Mouse (Mus musculus): ENCODE data around the gene Scaf4. TPM values are rescaled to one million over a fixed set of nuclear protein-coding genes. Genes with fewer than 3 reads are reported as not detected.
"Not testable (repeated sequence)": the region's sequence is repeated elsewhere in the genome, so short reads cannot be mapped to it uniquely, and the experiment has no call there.

Gene Scaf4
- polyA plus RNA-seq, 1 experiment from 2014 or later, result 10.1 TPM

DNA sequence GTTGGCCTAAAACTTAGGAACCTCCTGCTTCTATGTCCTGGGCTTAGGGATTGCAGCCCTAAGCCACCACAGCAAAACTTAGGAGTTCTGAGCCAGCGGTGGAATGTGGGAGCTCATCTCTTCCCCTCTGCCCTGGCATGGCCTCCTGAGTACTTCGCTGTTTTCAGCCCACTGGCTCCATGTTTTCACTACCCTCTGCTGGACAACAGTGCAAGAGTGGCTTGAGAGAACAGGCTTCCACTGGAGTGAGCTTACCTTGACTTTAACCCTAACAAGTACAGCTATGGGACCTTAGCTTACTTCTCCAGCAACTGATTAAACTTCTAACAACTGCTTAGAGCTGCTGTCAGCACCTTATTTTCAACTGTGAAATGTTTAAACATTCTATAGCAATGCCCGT, 49.1 kb downstream of the Scaf4 start:
- Histone ChIP-seq H3K27me3 (no peaks in the 10 kb centered on the region), H3K4me2 (no peak overlapping the region), H3K27ac (replicated peaks) (no peak overlapping the region), H3K36me3 (replicated peaks) (peaks cover 28% of the 10 kb centered on the region), H3K4me3 (replicated peaks) (no peak overlapping the region), H3K9ac (no peak overlapping the region), H3K9me3 (replicated peaks) (no peaks in the 10 kb centered on the region), H3K4me1 (replicated peaks) (peaks cover 9% of the 10 kb centered on the region; the same call in 1 of the 2 replicates)
- ATAC-seq (ENCODE audit: insufficient read depth), result no peak
- WGBS (ENCODE audit: insufficient replicate concordance), result 83% methylated on average over 3 of the region's 3 CpGs

DNA sequence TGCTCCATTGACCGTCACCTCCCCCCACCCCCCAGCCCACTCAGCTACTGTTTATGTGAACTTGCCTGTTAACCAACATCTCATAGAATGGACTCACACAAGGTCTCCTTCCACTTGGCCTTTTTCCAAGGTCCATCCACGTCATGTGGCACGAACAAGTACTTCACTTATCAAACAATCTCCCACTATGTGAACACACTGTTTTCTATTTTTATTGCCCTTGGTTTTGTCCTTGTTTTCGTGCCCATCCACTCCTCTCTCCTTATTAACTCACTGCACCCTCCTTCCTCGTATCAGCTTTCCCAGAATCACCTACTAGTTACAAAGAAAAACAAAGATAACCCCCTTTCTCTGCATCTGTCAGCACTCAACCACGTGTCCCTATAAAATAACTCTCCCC, 49.7 kb downstream of the Scaf4 start:
- WGBS (ENCODE audit: insufficient replicate concordance), result 50% methylated on average over 6 of the region's 6 CpGs
- Histone ChIP-seq H3K4me1 (replicated peaks) (peaks cover 9% of the 10 kb centered on the region; the same call in 1 of the 2 replicates), H3K27ac (replicated peaks) (no peak overlapping the region), H3K9ac (no peak overlapping the region), H3K27me3 (no peaks in the 10 kb centered on the region), H3K4me3 (replicated peaks) (no peak overlapping the region), H3K36me3 (replicated peaks) (peaks cover 28% of the 10 kb centered on the region), H3K4me2 (no peak overlapping the region), H3K9me3 (replicated peaks) (no peaks in the 10 kb centered on the region)
- ATAC-seq (ENCODE audit: insufficient read depth), result no peak

DNA sequence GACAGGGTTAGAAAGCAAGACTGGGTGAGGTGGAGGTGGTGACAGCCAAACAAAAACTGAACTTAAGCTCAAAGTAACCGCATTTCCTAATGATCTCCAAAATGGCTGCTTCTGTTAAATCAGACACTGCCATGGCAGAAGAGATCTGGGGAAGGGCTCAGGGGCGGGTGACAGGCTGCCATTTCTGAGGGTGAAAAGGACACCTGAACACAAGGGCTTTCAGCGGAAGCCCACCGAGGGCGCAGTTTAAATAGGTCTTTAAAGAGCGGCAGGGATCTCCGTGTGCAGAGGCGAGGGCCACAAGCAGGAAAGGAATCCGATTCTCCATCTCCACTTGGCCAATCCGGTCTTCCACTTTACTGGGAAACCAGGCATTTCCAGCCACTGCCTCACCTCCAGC, 50.6 kb downstream of the Scaf4 start:
- H3K27me3 ChIP-seq, result no peaks in the 10 kb centered on the region
- no peak overlapping the region for H3K4me3 ChIP-seq (replicated peaks)
- no peaks in the 10 kb centered on the region for H3K9me3 ChIP-seq (replicated peaks)
- WGBS (ENCODE audit: insufficient replicate concordance), result 83% methylated on average over 10 of the region's 10 CpGs
- H3K4me1 ChIP-seq (replicated peaks), result peaks cover 9% of the 10 kb centered on the region; the same call in 1 of the 2 replicates
- peaks cover 25% of the 10 kb centered on the region for H3K36me3 ChIP-seq (replicated peaks)
- no peak overlapping the region for H3K9ac ChIP-seq
- no peak for ATAC-seq (ENCODE audit: insufficient read depth)
- H3K4me2 ChIP-seq, result no peak overlapping the region
- no peak overlapping the region for H3K27ac ChIP-seq (replicated peaks)

DNA sequence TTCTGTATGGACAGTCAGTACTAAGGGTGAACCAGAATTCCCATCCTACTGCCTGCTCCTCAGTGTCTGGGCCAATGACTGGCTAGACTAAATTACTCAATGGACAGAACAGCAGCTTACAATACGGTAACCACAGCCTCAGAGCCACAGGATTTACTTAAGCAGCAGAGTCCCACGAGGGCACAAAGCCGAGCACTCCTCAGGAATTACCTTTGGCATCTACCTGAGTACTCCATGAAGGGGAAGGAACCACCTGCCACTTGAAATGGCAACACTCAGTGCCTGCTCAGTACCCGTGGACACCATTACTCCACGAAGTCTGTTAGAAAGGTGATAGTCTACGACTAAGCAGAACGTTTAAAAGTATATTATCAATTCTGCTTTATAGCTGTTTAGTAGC, 53.0 kb downstream of the Scaf4 start:
- no peak for ATAC-seq (ENCODE audit: insufficient read depth)
- H3K27ac ChIP-seq (replicated peaks), result no peak overlapping the region
- WGBS (ENCODE audit: insufficient replicate concordance), result 81% methylated on average over 7 of the region's 7 CpGs

DNA sequence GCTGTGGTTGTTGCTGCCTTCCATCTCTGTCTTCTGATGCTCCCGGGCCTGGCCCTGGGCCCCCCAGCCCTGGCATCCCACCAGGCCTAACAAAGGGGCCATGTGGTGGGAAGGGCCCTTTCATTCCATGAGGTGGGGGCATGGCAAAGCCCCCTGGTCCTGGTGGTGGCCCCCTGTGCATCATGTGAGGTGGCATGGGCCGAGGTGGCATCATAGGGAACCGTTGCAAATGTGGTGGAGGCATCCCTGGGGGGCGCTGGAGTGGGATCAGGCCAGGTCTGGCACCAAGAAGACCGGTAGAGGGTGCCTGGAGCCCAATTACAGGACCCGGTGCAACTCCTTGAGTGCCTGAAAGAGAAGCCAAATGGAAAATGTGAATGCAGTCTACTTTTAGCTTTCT, 54.4 kb downstream of the Scaf4 start:
- no peak overlapping the region for H3K9ac ChIP-seq
- H3K4me2 ChIP-seq, result no peak overlapping the region
- H3K9me3 ChIP-seq (replicated peaks), result no peaks in the 10 kb centered on the region
- H3K27ac ChIP-seq (replicated peaks), result no peak overlapping the region
- H3K4me1 ChIP-seq (replicated peaks), result peaks cover 5% of the 10 kb centered on the region; the same call in 1 of the 2 replicates
- WGBS (ENCODE audit: insufficient replicate concordance), result 77% methylated on average over 6 of the region's 6 CpGs
- H3K36me3 ChIP-seq (replicated peaks), result peaks cover 51% of the 10 kb centered on the region
- ATAC-seq (ENCODE audit: insufficient read depth), result no peak
- no peaks in the 10 kb centered on the region for H3K27me3 ChIP-seq
- H3K4me3 ChIP-seq (replicated peaks), result no peak overlapping the region

More for the DNA sequence above, 53.0 kb downstream of the Scaf4 start:
- H3K4me1 ChIP-seq (replicated peaks), result peaks cover 9% of the 10 kb centered on the region; the same call in 1 of the 2 replicates
- no peak overlapping the region for H3K4me2 ChIP-seq
- H3K9me3 ChIP-seq (replicated peaks), result no peaks in the 10 kb centered on the region
- peaks cover 37% of the 10 kb centered on the region for H3K36me3 ChIP-seq (replicated peaks)
- H3K9ac ChIP-seq, result no peak overlapping the region
- H3K4me3 ChIP-seq (replicated peaks), result no peak overlapping the region
- no peaks in the 10 kb centered on the region for H3K27me3 ChIP-seq

DNA sequence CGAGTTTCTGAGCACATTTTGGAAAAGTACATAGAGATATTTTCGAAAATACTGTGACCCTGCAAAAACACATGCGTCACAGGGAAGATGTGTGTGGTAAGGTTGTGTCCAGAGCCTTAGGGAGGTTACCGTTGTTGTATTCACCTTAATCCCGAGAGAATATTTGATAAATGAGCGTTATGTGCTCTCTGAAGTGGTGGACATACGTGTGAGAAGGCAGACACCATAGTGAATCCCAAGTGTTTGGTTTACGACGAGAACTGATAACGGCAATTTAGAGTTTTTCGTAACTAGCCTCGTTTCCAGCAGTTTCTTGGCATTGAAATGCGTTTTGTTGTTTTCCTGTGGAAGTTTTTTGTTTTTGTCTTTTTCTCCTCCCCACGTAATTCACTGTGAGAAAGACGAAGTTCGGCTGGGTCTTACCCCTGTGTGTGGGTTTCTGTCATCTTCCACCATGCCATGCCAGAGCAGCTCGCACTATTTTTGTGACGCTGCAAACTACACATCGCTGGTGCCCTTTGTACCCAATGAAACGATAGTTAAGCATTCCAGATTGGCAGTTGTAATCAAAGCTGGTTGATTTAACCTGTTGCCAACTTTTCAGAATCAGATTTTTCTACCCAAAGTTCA, 62.7 kb downstream of the Scaf4 start:
- Histone ChIP-seq H3K4me3 (replicated peaks) (peak overlapping the region; percentile 91), H3K9ac (peak overlapping the region; percentile 89), H3K36me3 (replicated peaks) (peaks cover 43% of the 10 kb centered on the region), H3K27ac (replicated peaks) (peak overlapping the region; percentile 92), H3K4me2 (peak overlapping the region; percentile 93), H3K27me3 (no peaks in the 10 kb centered on the region), H3K9me3 (replicated peaks) (no peaks in the 10 kb centered on the region), H3K4me1 (replicated peaks) (peaks cover 60% of the 10 kb centered on the region)
- no peak for ATAC-seq (ENCODE audit: insufficient read depth)
- whole genome bisulfite sequencing (ENCODE audit: insufficient replicate concordance), result under 1% methylated on average over 20 of the region's 20 CpGs

DNA sequence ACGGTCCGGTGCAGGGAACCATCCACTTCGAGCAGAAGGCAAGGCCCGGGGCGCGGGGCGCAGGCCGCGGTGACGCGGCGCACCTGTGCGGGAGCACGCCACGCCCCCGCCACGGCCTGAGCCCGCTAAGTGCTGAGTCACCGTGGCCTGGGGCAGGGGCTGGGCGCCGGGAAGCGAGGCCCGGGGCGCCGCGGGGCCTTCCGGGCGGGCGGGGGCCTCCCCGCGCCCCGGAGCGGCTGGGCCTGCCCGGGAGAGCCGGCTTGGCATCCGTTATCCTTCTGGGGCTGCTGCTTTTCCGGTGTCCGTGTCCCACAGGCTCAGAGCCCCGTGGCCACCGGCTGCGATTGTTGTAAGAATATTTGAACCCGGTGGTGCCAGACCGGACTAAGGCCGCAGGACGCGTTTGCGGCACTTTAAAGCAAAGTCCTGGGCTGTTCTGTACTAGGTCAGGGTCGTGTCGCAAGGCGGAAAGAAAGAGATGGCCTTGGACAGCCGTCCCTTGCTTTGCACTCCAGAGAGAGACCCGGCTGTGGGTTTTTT, 63.3 kb downstream of the Scaf4 start:
- peak; percentile 83 for ATAC-seq (ENCODE audit: insufficient read depth)
- H3K4me1 ChIP-seq (replicated peaks), result peaks cover 64% of the 10 kb centered on the region
- no peaks in the 10 kb centered on the region for H3K27me3 ChIP-seq
- peak overlapping the region; percentile 93 for H3K4me2 ChIP-seq
- WGBS (ENCODE audit: insufficient replicate concordance), result under 1% methylated on average over 52 of the region's 52 CpGs
- H3K27ac ChIP-seq (replicated peaks), result peak overlapping the region; percentile 92
- no peaks in the 10 kb centered on the region for H3K9me3 ChIP-seq (replicated peaks)
- peaks cover 37% of the 10 kb centered on the region for H3K36me3 ChIP-seq (replicated peaks)
- peak overlapping the region; percentile 89 for H3K9ac ChIP-seq
- peak overlapping the region; percentile 91 for H3K4me3 ChIP-seq (replicated peaks)

DNA sequence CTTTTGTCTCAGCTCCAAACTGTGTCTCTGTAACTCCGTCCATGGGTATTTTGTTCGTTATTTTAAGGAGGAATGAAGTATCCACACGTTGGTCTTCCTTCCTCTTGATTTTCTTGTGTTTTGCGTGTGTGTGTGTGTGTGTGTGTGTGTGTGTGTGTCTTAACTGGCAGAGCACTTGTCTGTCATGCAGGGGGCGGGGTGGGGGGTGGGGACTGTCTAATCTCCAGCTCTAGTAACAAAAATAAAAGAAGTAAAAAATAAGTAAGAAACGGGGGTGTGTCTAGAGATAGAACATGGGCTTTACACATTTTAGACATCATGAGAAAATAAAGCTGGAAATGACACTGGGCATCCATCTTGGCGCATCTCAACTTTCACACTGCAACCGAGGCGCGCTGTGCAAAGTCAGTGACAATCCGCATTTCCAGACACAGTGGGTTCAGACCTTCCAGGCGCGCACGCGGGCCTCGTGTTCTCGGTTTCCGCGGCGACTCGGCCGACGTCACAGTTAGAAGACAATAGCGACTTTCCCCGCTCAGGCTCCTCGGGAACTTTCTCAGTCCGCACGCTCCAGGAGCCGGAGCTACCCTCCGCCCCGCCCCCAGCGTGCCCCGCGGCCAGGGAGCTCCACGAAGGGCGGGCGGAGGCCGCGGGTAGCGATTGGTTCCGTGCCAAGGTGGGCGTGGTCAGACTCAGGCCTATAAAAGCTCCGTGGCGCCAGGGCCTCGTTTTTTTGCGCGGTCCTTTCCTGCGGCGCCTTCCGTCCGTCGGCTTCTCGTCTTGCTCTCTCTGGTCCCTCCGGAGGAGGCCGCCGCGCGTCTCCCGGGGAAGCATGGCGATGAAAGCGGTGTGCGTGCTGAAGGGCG, 64.0 kb downstream of the Scaf4 start, which contains the start of gene Sod1:
TSS of gene Sod1 (plus strand) at position 729 of the 866 bp plus-strand sequence.
- Histone ChIP-seq H3K4me2 (peak within 1 kb of the TSS; percentile 93), H3K27me3 (no peaks in the 10 kb centered on the region), H3K4me1 (replicated peaks) (peaks cover 71% of the 10 kb centered on the region), H3K4me3 (replicated peaks) (peak within 1 kb of the TSS; percentile 91), H3K27ac (replicated peaks) (peak within 1 kb of the TSS; percentile 92), H3K9me3 (replicated peaks) (no peaks in the 10 kb centered on the region), H3K9ac (peak within 1 kb of the TSS; percentile 89), H3K36me3 (replicated peaks) (peaks cover 30% of the 10 kb centered on the region)
- 1% methylated on average over 63 of the region's 63 CpGs for WGBS (ENCODE audit: insufficient replicate concordance)
- peak; percentile 94 for ATAC-seq (ENCODE audit: insufficient read depth)

DNA sequence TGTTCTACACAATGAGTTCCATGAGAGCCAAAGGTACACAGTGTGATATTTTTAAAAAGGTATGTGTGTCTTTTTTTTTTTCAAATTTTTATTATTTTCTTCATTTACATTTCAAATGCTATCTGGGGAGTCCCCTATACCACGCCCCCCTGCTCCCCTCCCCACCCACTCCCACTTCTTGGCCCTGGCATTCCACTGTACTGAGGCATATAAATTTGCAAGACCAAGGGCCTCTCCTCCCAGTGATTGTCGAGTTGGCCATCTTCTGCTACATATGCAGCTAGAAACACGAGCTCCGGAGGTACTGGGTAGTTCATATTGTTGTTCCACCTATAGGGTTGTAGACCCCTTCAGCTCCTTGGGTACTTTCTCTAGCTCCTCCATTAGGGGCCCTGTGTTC, 64.9 kb downstream of the Scaf4 start:
- 40% methylated on average over 4 of the region's 4 CpGs for WGBS (ENCODE audit: insufficient replicate concordance)
- H3K4me3 ChIP-seq (replicated peaks), result peak overlapping the region; percentile 91; the same call in 1 of the 2 replicates
- H3K27me3 ChIP-seq; H3K27ac ChIP-seq (replicated peaks); H3K9ac ChIP-seq; ATAC-seq (ENCODE audit: insufficient read depth); H3K9me3 ChIP-seq (replicated peaks): not testable (repeated sequence)
- peaks cover 79% of the 10 kb centered on the region for H3K4me1 ChIP-seq (replicated peaks)
- H3K36me3 ChIP-seq (replicated peaks), result peaks cover 21% of the 10 kb centered on the region
- peak overlapping the region; percentile 93 for H3K4me2 ChIP-seq

DNA sequence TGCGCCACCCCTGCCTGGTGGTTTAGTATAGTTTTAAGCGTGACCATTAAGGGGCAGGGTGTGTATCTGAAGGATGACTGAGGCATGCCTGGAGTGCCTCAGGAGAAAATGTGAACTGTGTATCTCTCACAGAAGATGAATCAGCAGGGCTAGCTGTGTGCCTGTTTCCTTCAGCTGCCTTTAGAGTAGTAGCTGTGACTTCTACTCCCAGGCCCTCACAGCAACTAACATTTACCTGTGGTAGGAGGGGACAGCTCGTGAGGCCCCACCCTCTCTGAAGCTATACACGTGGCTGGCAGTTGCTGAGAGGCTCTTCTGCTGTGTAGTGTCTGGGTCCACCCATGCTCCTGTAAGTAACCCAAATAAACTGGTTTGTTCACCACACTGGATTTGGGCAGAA, 66.4 kb downstream of the Scaf4 start:
- no peak overlapping the region for H3K9ac ChIP-seq
- H3K9me3 ChIP-seq (replicated peaks), result no peaks in the 10 kb centered on the region
- no peak for ATAC-seq (ENCODE audit: insufficient read depth)
- no peak overlapping the region for H3K4me2 ChIP-seq
- 31% methylated on average over 4 of the region's 4 CpGs for WGBS (ENCODE audit: insufficient replicate concordance)
- H3K4me1 ChIP-seq (replicated peaks), result peaks cover 79% of the 10 kb centered on the region
- no peak overlapping the region for H3K4me3 ChIP-seq (replicated peaks)
- no peaks in the 10 kb centered on the region for H3K27me3 ChIP-seq
- peak overlapping the region; percentile 68 for H3K27ac ChIP-seq (replicated peaks)
- peaks cover 6% of the 10 kb centered on the region; the same call in 1 of the 2 replicates for H3K36me3 ChIP-seq (replicated peaks)

DNA sequence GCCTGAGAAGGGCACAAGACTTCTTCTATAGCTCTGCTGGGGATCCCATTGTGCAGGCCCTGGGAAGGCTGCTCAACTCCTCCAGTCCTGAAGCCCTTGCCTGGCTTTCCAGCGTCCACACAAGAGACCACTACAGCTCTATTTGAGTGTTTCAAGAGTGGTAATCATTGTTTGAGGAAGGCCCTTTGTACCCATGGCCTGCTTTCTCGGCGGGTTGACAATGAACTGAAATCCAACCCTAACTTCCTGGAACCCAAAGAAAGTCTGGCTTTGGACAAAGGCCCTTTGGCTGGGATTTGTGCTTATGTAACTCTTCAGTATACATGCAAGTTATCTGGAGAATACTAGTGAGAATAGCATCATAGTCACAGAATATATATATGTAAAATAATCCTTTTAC, 66.9 kb downstream of the Scaf4 start:
- Histone ChIP-seq H3K9ac (no peak overlapping the region), H3K36me3 (replicated peaks) (peaks cover 2% of the 10 kb centered on the region; the same call in 1 of the 2 replicates), H3K4me3 (replicated peaks) (no peak overlapping the region), H3K27me3 (no peaks in the 10 kb centered on the region), H3K9me3 (replicated peaks) (no peaks in the 10 kb centered on the region), H3K4me2 (no peak overlapping the region), H3K4me1 (replicated peaks) (peaks cover 79% of the 10 kb centered on the region), H3K27ac (replicated peaks) (peak overlapping the region; percentile 56)
- WGBS (ENCODE audit: insufficient replicate concordance), result 60% methylated on average over 3 of the region's 3 CpGs
- no peak for ATAC-seq (ENCODE audit: insufficient read depth)

Data from liver, embryonic 15.5 days (tissue).